Comparison of ENCODE assay signal across 7 mouse cellular contexts in the genomic region with DNA sequence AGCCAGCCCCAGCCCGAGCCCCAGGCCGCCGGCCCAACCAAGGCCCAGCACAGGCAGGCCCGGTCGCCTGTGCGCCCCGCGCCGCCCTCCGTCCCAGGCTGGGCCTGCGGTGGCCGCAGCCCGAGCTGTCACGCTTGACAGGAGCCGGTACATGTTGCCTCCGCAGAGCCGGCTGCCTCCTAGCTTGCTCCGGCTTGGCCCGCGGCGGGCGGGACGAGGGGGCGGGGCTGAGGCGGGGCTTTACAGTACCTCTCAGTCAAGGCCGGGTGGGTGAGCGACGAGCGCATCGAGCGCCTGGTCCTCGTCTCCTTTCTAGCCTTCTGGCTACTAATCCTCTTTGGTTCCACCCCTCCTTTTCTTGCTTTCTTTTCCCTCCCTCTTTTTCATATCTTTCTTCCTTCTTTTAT. TPM values are rescaled to one million over a fixed set of nuclear protein-coding genes. Genes with fewer than 3 reads are reported as not detected.
A peak's percentile ranks its signal among the peaks of the same experiment; 100 is the strongest.
DNase-seq lines count a peak whose midpoint lies in the region; ATAC-seq lines count a peak whose summit lies in the region.

A gene (minus strand): TSS at position 246 of the 407 bp plus-strand sequence.

- 0% methylated on average over 31 of the region's 32 CpGs for WGBS in intestine, embryonic 16.5 days
- WGBS in midbrain, embryonic 11.5 days, result 0% methylated on average over 32 of the region's 32 CpGs

- H3K36me3 ChIP-seq in intestine, embryonic 16.5 days (ENCODE audit: control insufficient read depth, insufficient read depth, low read length), result no peaks in the 10 kb centered on the region
- no peaks in the 10 kb centered on the region for H3K36me3 ChIP-seq in midbrain, embryonic 11.5 days (ENCODE audit: control insufficient read depth, insufficient read depth, low read length)

- H3K4me1 ChIP-seq in intestine, embryonic 16.5 days (ENCODE audit: control insufficient read depth, insufficient read depth, low read length), result peaks cover 2% of the 10 kb centered on the region; the same call in 1 of the 2 replicates
- H3K4me1 ChIP-seq in midbrain, embryonic 11.5 days (ENCODE audit: control insufficient read depth, insufficient read depth, low read length), result peaks cover 2% of the 10 kb centered on the region; the same call in 1 of the 2 replicates

- intact Hi-C loops in gastrocnemius, postnatal 36 days (cut with DNase I), result loop anchor here (2.0 to 10.0 kb wide), 2 partner anchors 28 to 140 kb away; a partner anchor contains a TSS
- intact Hi-C loops in left cerebral cortex, postnatal 36 days (cut with DNase I), result no loop called here

- H3K9me3 ChIP-seq in intestine, embryonic 16.5 days (ENCODE audit: control insufficient read depth, low read length), result no peaks in the 10 kb centered on the region
- no peaks in the 10 kb centered on the region for H3K9me3 ChIP-seq in midbrain, embryonic 11.5 days (ENCODE audit: control insufficient read depth, low read length)

- DNase-seq in adrenal gland, adult 18-20 months (ENCODE audit: low spot score in 2 of 2), result peak; percentile 93 to 94
- peak; percentile 95 for DNase-seq in embryo, embryonic 11 days
- peak; percentile 90 to 93 for DNase-seq in gastrocnemius, postnatal 36 days
- DNase-seq in left cerebral cortex, postnatal 36 days (ENCODE audit: low spot score in 2 of 2), result peak; percentile 93 to 94
- peak; percentile 99 for DNase-seq in midbrain, embryonic 11.5 days (ENCODE audit: low spot score, missing footprints)
- peak; percentile 77 for DNase-seq in skeletal muscle tissue, adult 2 months (ENCODE audit: low read depth, low spot score)

- peak within 1 kb of the TSS; percentile 79 for H3K9ac ChIP-seq in intestine, embryonic 16.5 days (ENCODE audit: low read depth, low read length)
- peak within 1 kb of the TSS; percentile 68 for H3K9ac ChIP-seq in midbrain, embryonic 11.5 days (ENCODE audit: low read length)

- ATAC-seq in intestine, embryonic 16.5 days, result peak; percentile 99
- ATAC-seq in midbrain, embryonic 11.5 days (ENCODE audit: low FRiP score), result peak; percentile 98

- peak within 1 kb of the TSS; percentile 80 for H3K27ac ChIP-seq in intestine, embryonic 16.5 days (ENCODE audit: low read length)
- H3K27ac ChIP-seq in midbrain, embryonic 11.5 days (ENCODE audit: low read depth, low read length), result peak within 1 kb of the TSS; percentile 87

- peak within 1 kb of the TSS; percentile 97 for H3K4me3 ChIP-seq in intestine, embryonic 16.5 days (ENCODE audit: low read length)
- peak within 1 kb of the TSS; percentile 87 for H3K4me3 ChIP-seq in midbrain, embryonic 11.5 days (ENCODE audit: low read depth, low read length)

- H3K27me3 ChIP-seq in intestine, embryonic 16.5 days (replicated peaks; ENCODE audit: control insufficient read depth, insufficient read depth, low read length), result no peaks in the 10 kb centered on the region
- H3K27me3 ChIP-seq in midbrain, embryonic 11.5 days (ENCODE audit: control insufficient read depth, insufficient read depth, low read length), result no peaks in the 10 kb centered on the region

- peak within 1 kb of the TSS; percentile 77 for H3K4me2 ChIP-seq in intestine, embryonic 16.5 days (ENCODE audit: low read depth, low read length)
- peak within 1 kb of the TSS; percentile 80 for H3K4me2 ChIP-seq in midbrain, embryonic 11.5 days

RNA-seq across cellular contexts. Expression of the gene that starts here (rescaled TPM):
- 10 to 100 TPM; 15.4 to 20.0 TPM for total RNA-seq in adrenal gland, adult 18-20 months (2021)
- 10 to 100 TPM; 20.8 to 22.1 TPM for total RNA-seq in gastrocnemius, postnatal 36 days (2021)
- 5.6 and 6.7 TPM in 2 replicates for polyA plus RNA-seq in intestine, embryonic 16.5 days (2015; fragmentation: Nextera tagmentation; extraction: Ambion mirVana)
- 10 to 100 TPM; 18.8 to 19.0 TPM for total RNA-seq in left cerebral cortex, postnatal 36 days (2021)
- 11.7 and 12.6 TPM in 2 replicates for polyA plus RNA-seq in midbrain, embryonic 11.5 days (2014; fragmentation: Nextera tagmentation; extraction: Ambion mirVana)

Comparison
In these comparisons a context has a peak if more than half of its experiments do, and no peak if none do; other contexts are left out.
1. Peak in every context shown above with its lines: DNase-seq, ATAC-seq, H3K4me3 ChIP-seq and H3K27ac ChIP-seq.